Mouse (Mus musculus): ENCODE results near the gene S100z. TPM values are rescaled to one million over a fixed set of nuclear protein-coding genes. Genes with fewer than 3 reads are reported as not detected.

Gene S100z
- total and polyA plus RNA-seq, 3 experiments = not detected

DNA sequence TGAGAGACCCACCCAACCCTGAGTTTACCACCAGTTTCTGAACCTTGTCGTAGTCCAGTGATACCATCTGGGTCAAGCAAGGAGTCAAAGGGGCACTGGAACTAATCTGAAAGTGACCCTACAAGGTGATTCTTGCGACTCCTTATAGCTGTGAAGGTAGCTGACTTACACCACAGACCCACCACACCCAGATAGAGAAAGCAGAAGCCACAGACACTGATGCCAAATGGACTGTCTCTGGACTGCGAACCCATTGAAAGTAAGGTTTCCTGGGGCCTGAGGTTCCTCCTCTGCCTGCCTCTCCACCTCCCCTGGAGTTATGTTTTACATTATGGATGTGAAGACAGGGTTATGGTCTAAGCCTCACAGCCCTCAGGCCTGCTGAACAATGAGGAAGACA is 18.1 kb upstream of the S100z start:
- Histone ChIP-seq H3K4me3 (ENCODE audit: control insufficient read depth in 1 of 2, insufficient read depth in 1 of 2, low read depth in 2 of 2, low read length in 2 of 2) (no peak overlapping the region), H3K79me2 (ENCODE audit: control insufficient read depth, insufficient read depth, low read length, poor library complexity) (no peaks in the 10 kb centered on the region), H3K27me3 (ENCODE audit: control insufficient read depth in 1 of 2, insufficient read depth in 2 of 2, low read length in 2 of 2) (peaks cover 0 to 4% of the 10 kb centered on the region in 2 experiments; a peak in 2 of 4 replicates), H3K4me1 (ENCODE audit: control insufficient read depth in 1 of 2, insufficient read depth in 2 of 2, low read length in 2 of 2) (no peaks in the 10 kb centered on the region), H3K9ac (ENCODE audit: control insufficient read depth, low read depth, low read length, poor library complexity, severe bottlenecking) (no peak overlapping the region), H3K9me3 (replicated peaks; ENCODE audit: insufficient read depth, low read length) (no peaks in the 10 kb centered on the region), H3K36me3 (ENCODE audit: control insufficient read depth in 1 of 2, insufficient read depth in 2 of 2, low read length in 2 of 2) (no peaks in the 10 kb centered on the region), H3K27ac (ENCODE audit: control insufficient read depth, low read depth, low read length) (no peak overlapping the region)
- TF ChIP-seq SMC3 (IDR thresholded peaks at IDR 0.05; ENCODE audit: low read depth, low read length) (no peak), MEF2A (IDR thresholded peaks at IDR 0.05; ENCODE audit: extremely low read depth, insufficient replicate concordance, low read depth, low read length, poor library complexity, severe bottlenecking) (no peak), GABPA (IDR thresholded peaks at IDR 0.05; ENCODE audit: low read depth, low read length) (no peak), EP300 (IDR thresholded peaks at IDR 0.05; ENCODE audit: low read depth in 1 of 2, low read length in 2 of 2) (no peak), TAL1 (IDR thresholded peaks at IDR 0.05; ENCODE audit: low read length) (no peak), CHD2 (IDR thresholded peaks at IDR 0.05; ENCODE audit: low read length) (no peak), TBP (IDR thresholded peaks at IDR 0.05; ENCODE audit: low read depth, low read length) (no peak), NRF1 (IDR thresholded peaks at IDR 0.05; ENCODE audit: insufficient read depth, low read depth, low read length, poor library complexity, severe bottlenecking) (no peak)
- no peak for DNase-seq (ENCODE audit: low read depth, low spot score)

DNA sequence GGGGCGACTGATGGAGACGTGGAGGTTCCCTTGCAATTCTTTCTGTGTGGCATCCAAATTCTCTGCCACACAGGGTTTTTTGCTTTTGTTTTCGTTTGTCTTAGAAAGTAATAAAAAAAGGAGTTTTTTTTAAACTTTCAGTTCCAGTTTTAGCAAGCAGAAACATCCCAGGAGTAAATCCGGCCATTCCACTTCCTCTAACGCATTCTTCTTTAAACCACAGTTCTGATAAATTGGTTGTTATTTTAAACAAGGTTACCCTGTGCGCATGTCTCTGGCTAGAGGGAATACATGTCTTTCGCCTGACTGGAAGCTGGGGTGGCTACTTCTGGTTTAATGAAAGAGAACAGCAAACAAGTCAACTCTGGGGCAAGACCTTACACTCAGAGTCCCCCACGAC is 16.3 kb upstream of the S100z start:
- Histone ChIP-seq H3K27ac (ENCODE audit: control insufficient read depth, low read depth, low read length) (no peak overlapping the region), H3K9me3 (replicated peaks; ENCODE audit: insufficient read depth, low read length) (no peaks in the 10 kb centered on the region), H3K9ac (ENCODE audit: control insufficient read depth, low read depth, low read length, poor library complexity, severe bottlenecking) (no peak overlapping the region), H3K4me3 (ENCODE audit: control insufficient read depth in 1 of 2, insufficient read depth in 1 of 2, low read depth in 2 of 2, low read length in 2 of 2) (no peak overlapping the region), H3K4me1 (ENCODE audit: control insufficient read depth in 1 of 2, insufficient read depth in 2 of 2, low read length in 2 of 2) (no peaks in the 10 kb centered on the region), H3K27me3 (ENCODE audit: control insufficient read depth in 1 of 2, insufficient read depth in 2 of 2, low read length in 2 of 2) (peaks cover 0 to 4% of the 10 kb centered on the region in 2 experiments; a peak in 3 of 4 replicates), H3K36me3 (ENCODE audit: control insufficient read depth in 1 of 2, insufficient read depth in 2 of 2, low read length in 2 of 2) (no peaks in the 10 kb centered on the region), H3K79me2 (ENCODE audit: control insufficient read depth, insufficient read depth, low read length, poor library complexity) (no peaks in the 10 kb centered on the region)
- no peak for TF ChIP-seq RAD21 (IDR thresholded peaks at IDR 0.05; ENCODE audit: low read depth, low read length)
- no peak for DNase-seq (ENCODE audit: low read depth, low spot score)

DNA sequence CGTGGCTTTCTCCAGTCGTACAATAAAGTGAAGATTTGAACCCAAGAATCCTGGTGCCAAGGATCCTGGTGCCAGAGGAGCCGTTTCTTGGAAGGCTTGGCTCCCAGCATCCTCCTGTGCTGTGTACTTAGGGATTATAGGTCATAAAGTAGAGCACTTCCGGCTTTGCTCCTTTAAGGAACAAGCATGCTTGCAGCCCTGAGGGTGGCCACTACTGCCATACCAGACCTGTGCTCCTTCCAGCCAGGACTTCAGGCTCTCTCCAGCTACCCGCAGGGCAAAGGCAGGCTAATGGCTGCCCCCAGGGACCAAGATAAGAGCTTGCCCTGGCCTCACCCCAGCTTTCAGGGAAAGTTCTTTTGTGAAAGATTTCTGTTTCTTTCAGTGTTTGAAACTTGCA is 14.8 kb upstream of the S100z start:
- H3K79me2 ChIP-seq (ENCODE audit: control insufficient read depth, insufficient read depth, low read length, poor library complexity) = no peaks in the 10 kb centered on the region

More for the DNA sequence above, 14.8 kb upstream of the S100z start:
- H3K9me3 ChIP-seq (replicated peaks; ENCODE audit: insufficient read depth, low read length) = no peaks in the 10 kb centered on the region
- H3K27ac ChIP-seq (ENCODE audit: control insufficient read depth, low read depth, low read length) = no peak overlapping the region
- DNase-seq (ENCODE audit: low read depth, low spot score) = no peak
- H3K4me1 ChIP-seq (ENCODE audit: control insufficient read depth in 1 of 2, insufficient read depth in 2 of 2, low read length in 2 of 2) = no peaks in the 10 kb centered on the region
- H3K4me3 ChIP-seq (ENCODE audit: control insufficient read depth in 1 of 2, insufficient read depth in 1 of 2, low read depth in 2 of 2, low read length in 2 of 2) = no peak overlapping the region
- TF ChIP-seq USF2 (IDR thresholded peaks at IDR 0.05; ENCODE audit: borderline replicate concordance in 1 of 2, insufficient read depth in 1 of 2, low read depth in 1 of 2, low read length in 2 of 2) = no peak
- no peak for TF ChIP-seq ZC3H11A (IDR thresholded peaks at IDR 0.05; ENCODE audit: low read depth, low read length)
- TF ChIP-seq UBTF (IDR thresholded peaks at IDR 0.05; ENCODE audit: borderline replicate concordance, insufficient read depth, low read depth, low read length) = no peak
- TF ChIP-seq TCF12 (IDR thresholded peaks at IDR 0.05; ENCODE audit: low read depth, low read length) = no peak
- TF ChIP-seq ETS1 (IDR thresholded peaks at IDR 0.05; ENCODE audit: low read depth, low read length) = no peak
- no peak for TF ChIP-seq KAT2A (conservative IDR thresholded peaks at IDR 0.05; ENCODE audit: low read depth, low read length)
- TF ChIP-seq RCOR1 (IDR thresholded peaks at IDR 0.05; ENCODE audit: low read depth, low read length) = no peak
- no peak for TF ChIP-seq MYC (IDR thresholded peaks at IDR 0.05; ENCODE audit: low read depth, low read length)
- no peak for TF ChIP-seq CHD2 (IDR thresholded peaks at IDR 0.05; ENCODE audit: low read length)
- TF ChIP-seq ZNF384 (IDR thresholded peaks at IDR 0.05; ENCODE audit: low read depth, low read length) = no peak
- no peak for TF ChIP-seq ZMIZ1 (IDR thresholded peaks at IDR 0.05; ENCODE audit: low read depth, low read length)
- TF ChIP-seq MAFK (IDR thresholded peaks at IDR 0.05; ENCODE audit: borderline replicate concordance, low read depth, low read length) = no peak
- no peak for TF ChIP-seq POLR2AphosphoS5 (IDR thresholded peaks at IDR 0.05; ENCODE audit: borderline replicate concordance, low read depth, low read length)
- no peak for TF ChIP-seq HCFC1 (IDR thresholded peaks at IDR 0.05; ENCODE audit: low read depth, low read length)
- TF ChIP-seq TBP (IDR thresholded peaks at IDR 0.05; ENCODE audit: low read depth, low read length) = no peak
- no peak for TF ChIP-seq NELFE (IDR thresholded peaks at IDR 0.05; ENCODE audit: low read depth, low read length)
- TF ChIP-seq USF1 (IDR thresholded peaks at IDR 0.05; ENCODE audit: low read depth, low read length) = no peak
- TF ChIP-seq MEF2A (IDR thresholded peaks at IDR 0.05; ENCODE audit: extremely low read depth, insufficient replicate concordance, low read depth, low read length, poor library complexity, severe bottlenecking) = no peak
- TF ChIP-seq MAX (IDR thresholded peaks at IDR 0.05; ENCODE audit: low read length) = no peak
- peaks cover 0 to 4% of the 10 kb centered on the region in 2 experiments; a peak in 3 of 4 replicates for H3K27me3 ChIP-seq (ENCODE audit: control insufficient read depth in 1 of 2, insufficient read depth in 2 of 2, low read length in 2 of 2)
- H3K9ac ChIP-seq (ENCODE audit: control insufficient read depth, low read depth, low read length, poor library complexity, severe bottlenecking) = no peak overlapping the region
- no peaks in the 10 kb centered on the region for H3K36me3 ChIP-seq (ENCODE audit: control insufficient read depth in 1 of 2, insufficient read depth in 2 of 2, low read length in 2 of 2)

Measured in MEL (cell line).